ENCODE assay signal across 22 mouse cellular contexts in the genomic region with DNA sequence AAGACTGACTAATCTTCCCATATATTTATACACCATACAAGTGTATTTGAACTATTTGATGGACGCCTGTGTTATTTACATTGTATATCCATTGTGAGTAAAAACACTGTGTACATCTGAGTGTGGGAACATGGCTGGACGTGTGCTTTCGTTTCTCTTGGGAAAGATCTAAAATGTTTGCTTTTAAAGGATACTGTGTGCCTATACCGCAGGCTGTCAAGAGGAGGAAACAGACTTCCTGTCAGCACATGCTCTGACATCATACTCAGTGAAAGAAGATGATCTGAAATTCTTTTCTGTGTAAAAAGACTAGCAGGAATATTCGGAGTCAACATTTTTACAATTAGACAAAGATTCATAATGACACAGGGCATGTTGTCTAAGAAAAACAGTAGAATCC. TPM values are rescaled to one million over a fixed set of nuclear protein-coding genes. Genes with fewer than 3 reads are reported as not detected.
DNase-seq lines count a peak whose midpoint lies in the region; ATAC-seq and TF ChIP-seq lines count a peak whose summit lies in the region.
"Had no signal": no experiment of that assay in that cellular context is flagged by ENCODE, and none has a peak within 500 bp of the region (broad histone marks: within the 10 kb centered on the region; RNA-seq: fewer than 3 reads in every experiment).

No protein-coding gene starts in this region.

- no peaks in the 10 kb centered on the region for H3K36me3 ChIP-seq in embryonic facial prominence, embryonic 13.5 days
- no peaks in the 10 kb centered on the region for H3K36me3 ChIP-seq in embryonic facial prominence, embryonic 10.5 days (replicated peaks)
- H3K36me3 ChIP-seq in heart, embryonic 16.5 days (ENCODE audit: control insufficient read depth, insufficient read depth), result no peaks in the 10 kb centered on the region
- H3K36me3 ChIP-seq in heart, adult 2 months (ENCODE audit: control insufficient read depth, insufficient read depth, low read length), result no peaks in the 10 kb centered on the region
- H3K36me3 ChIP-seq: embryonic facial prominence, embryonic 15.5 days; forebrain, embryonic 10.5 days; G1E; hindbrain, embryonic 15.5 days had no signal

- no peaks in the 10 kb centered on the region for H3K79me2 ChIP-seq in heart, adult 2 months (replicated peaks; ENCODE audit: control insufficient read depth, insufficient read depth, low read length)

- H3K9ac ChIP-seq in embryonic facial prominence, embryonic 13.5 days, result no peak overlapping the region
- no peak overlapping the region for H3K9ac ChIP-seq in heart, embryonic 16.5 days (ENCODE audit: low read length)
- H3K9ac ChIP-seq in heart, adult 2 months (ENCODE audit: low read depth, low read length), result no peak overlapping the region
- H3K9ac ChIP-seq: embryonic facial prominence, embryonic 15.5 days; hindbrain, embryonic 15.5 days had no signal

- ATAC-seq in embryonic facial prominence, embryonic 13.5 days (ENCODE audit: insufficient number of reproducible peaks, insufficient read depth, low FRiP score, low TSS enrichment, low read depth), result no peak
- ATAC-seq in heart, embryonic 16.5 days (replicated peaks; ENCODE audit: extremely low read depth, insufficient read depth, low FRiP score), result no peak
- peak; percentile 68 for ATAC-seq in common myeloid progenitor, adult 5-6 weeks (replicated peaks; ENCODE audit: low read depth, poor library complexity, severe bottlenecking)
- ATAC-seq in megakaryocyte progenitor cell, adult 5-6 weeks (replicated peaks; ENCODE audit: poor library complexity), result 0 out of 2 replicates have a peak, but pooled peaks have one; percentile 34
- ATAC-seq: forebrain, embryonic 14.5 days; intestine, embryonic 16.5 days had no signal

- no peak overlapping the region for H3K4me3 ChIP-seq in embryonic facial prominence, embryonic 13.5 days
- no peak overlapping the region for H3K4me3 ChIP-seq in embryonic facial prominence, embryonic 10.5 days
- H3K4me3 ChIP-seq in heart, embryonic 16.5 days (ENCODE audit: low read length), result no peak overlapping the region
- no peak overlapping the region for H3K4me3 ChIP-seq in heart, adult 2 months
- H3K4me3 ChIP-seq: embryonic facial prominence, embryonic 15.5 days; erythroblast, embryonic 14.5 days; forebrain, embryonic 10.5 days; hindbrain, embryonic 15.5 days had no signal

- no peak for TF ChIP-seq EP300 in heart, adult 2 months (IDR thresholded peaks at IDR 0.05; ENCODE audit: insufficient read depth, low read depth, low read length)

- 0 out of 2 replicates have a peak, but pooled peaks cover 4% of the 10 kb centered on the region for H3K4me1 ChIP-seq in embryonic facial prominence, embryonic 13.5 days
- H3K4me1 ChIP-seq in embryonic facial prominence, embryonic 10.5 days, result 0 out of 2 replicates have a peak, but pooled peaks cover 3% of the 10 kb centered on the region
- H3K4me1 ChIP-seq in heart, embryonic 16.5 days (ENCODE audit: control insufficient read depth, insufficient read depth, low read length), result peaks cover 14% of the 10 kb centered on the region
- no peaks in the 10 kb centered on the region for H3K4me1 ChIP-seq in heart, adult 2 months (ENCODE audit: control insufficient read depth, insufficient read depth, low read length)
- H3K4me1 ChIP-seq: forebrain, embryonic 10.5 days; hindbrain, embryonic 15.5 days had no signal

- no peaks in the 10 kb centered on the region for H3K27me3 ChIP-seq in embryonic facial prominence, embryonic 13.5 days
- H3K27me3 ChIP-seq in embryonic facial prominence, embryonic 10.5 days (replicated peaks; ENCODE audit: low read depth, poor library complexity, severe bottlenecking), result no peaks in the 10 kb centered on the region
- H3K27me3 ChIP-seq in heart, embryonic 16.5 days (ENCODE audit: control insufficient read depth, insufficient read depth, low read length), result no peaks in the 10 kb centered on the region
- no peaks in the 10 kb centered on the region for H3K27me3 ChIP-seq in heart, adult 2 months (ENCODE audit: control insufficient read depth, insufficient read depth, low read length)
- H3K27me3 ChIP-seq: embryonic facial prominence, embryonic 15.5 days; hindbrain, embryonic 15.5 days had no signal

- no peak for DNase-seq in embryonic facial prominence, embryonic 10.5 days (ENCODE audit: low spot score)
- no peak for DNase-seq in heart, adult 2 months
- DNase-seq in right cerebral cortex, adult 18-20 months, result no peak
- no peak for DNase-seq in lung, postnatal 4 days
- DNase-seq: adrenal gland, postnatal 10 days; cerebellum, adult 11 months; cerebellum, adult 8-10 months; cerebellum, postnatal 14 days; gastrocnemius, postnatal 36 days; heart, postnatal 14 days; kidney, adult 2 months had no signal

- H3K9me3 ChIP-seq in embryonic facial prominence, embryonic 13.5 days, result no peaks in the 10 kb centered on the region
- H3K9me3 ChIP-seq in embryonic facial prominence, embryonic 10.5 days, result no peaks in the 10 kb centered on the region
- H3K9me3 ChIP-seq in heart, embryonic 16.5 days (replicated peaks; ENCODE audit: control insufficient read depth, low read length), result no peaks in the 10 kb centered on the region
- H3K9me3 ChIP-seq: embryonic facial prominence, embryonic 15.5 days; forebrain, embryonic 10.5 days; G1E; hindbrain, embryonic 15.5 days had no signal

- H3K27ac ChIP-seq in embryonic facial prominence, embryonic 13.5 days, result peak overlapping the region; percentile 56; the same call in 1 of the 2 replicates
- H3K27ac ChIP-seq in embryonic facial prominence, embryonic 10.5 days (replicated peaks), result no peak overlapping the region
- H3K27ac ChIP-seq in heart, embryonic 16.5 days (ENCODE audit: low read length), result peak overlapping the region; percentile 71
- no peak overlapping the region for H3K27ac ChIP-seq in heart, adult 2 months
- H3K27ac ChIP-seq: embryonic facial prominence, embryonic 15.5 days; forebrain, embryonic 10.5 days; hindbrain, embryonic 15.5 days had no signal

- WGBS in embryonic facial prominence, embryonic 13.5 days, result 57% methylated on average over 5 of the region's 5 CpGs
- 79% methylated on average over 5 of the region's 5 CpGs for WGBS in embryonic facial prominence, embryonic 10.5 days
- 35% methylated on average over 5 of the region's 5 CpGs for WGBS in heart, embryonic 16.5 days
- WGBS in heart, adult 2 months, result 33% methylated on average over 5 of the region's 5 CpGs

- no peak for TF ChIP-seq CTCF in heart, adult 2 months (IDR thresholded peaks at IDR 0.05)

- intact Hi-C loops in heart, adult 2 months (cut with DNase I), result no loop called here

- no peak overlapping the region for H3K4me2 ChIP-seq in embryonic facial prominence, embryonic 13.5 days
- no peak overlapping the region for H3K4me2 ChIP-seq in heart, embryonic 16.5 days (ENCODE audit: low read depth, low read length)
- H3K4me2 ChIP-seq: embryonic facial prominence, embryonic 15.5 days; hindbrain, embryonic 15.5 days had no signal

- no peak for TF ChIP-seq POLR2A in heart, adult 2 months (IDR thresholded peaks at IDR 0.05; ENCODE audit: insufficient read depth, low read depth, low read length)

RNA-seq across cellular contexts. Expression of a gene that starts 26.6 kb away (rescaled TPM):
- 7.3 and 7.8 TPM in 2 replicates for polyA plus RNA-seq in embryonic facial prominence, embryonic 13.5 days (2015; fragmentation: Nextera tagmentation; extraction: Ambion mirVana)
- polyA plus RNA-seq in embryonic facial prominence, embryonic 10.5 days (2016; fragmentation: Nextera tagmentation; extraction: Ambion mirVana), result 0.88 and 1.3 TPM in 2 replicates
- 0.63 and 0.69 TPM in 2 replicates for polyA plus RNA-seq in heart, embryonic 16.5 days (2015; fragmentation: Nextera tagmentation; extraction: Ambion mirVana)
- under 1 TPM in 1 of 2 experiments, not detected in 1; 0.09 TPM for total RNA-seq in heart, adult 2 months (2021)
- polyA plus RNA-seq in heart, adult 2 months (2012; rRNA removed), result 0.12 TPM in 1 of 2 replicates, not detected in the other
- not detected in 2 replicates for total RNA-seq in common myeloid progenitor, adult 5-6 weeks (2017)
- 0.29 TPM in 1 of 2 replicates, not detected in the other for total RNA-seq in megakaryocyte progenitor cell, adult 5-6 weeks (2015)
- not detected in 2 replicates for total RNA-seq in megakaryocyte progenitor cell, adult 5-6 weeks (2017)
- polyA plus RNA-seq: erythroblast, embryonic 14.5 days had no signal

Comparison
In these comparisons a context has a peak if more than half of its experiments do, and no peak if none do; other contexts are left out.
1. H3K27ac ChIP-seq: peak in embryonic facial prominence, embryonic 13.5 days (single experiment) and heart, embryonic 16.5 days (single experiment); none in embryonic facial prominence, embryonic 10.5 days (single experiment) and heart, adult 2 months (single experiment).
2. ATAC-seq: peak in common myeloid progenitor, adult 5-6 weeks (single experiment) and megakaryocyte progenitor cell, adult 5-6 weeks (single experiment); none in embryonic facial prominence, embryonic 13.5 days (single experiment) and heart, embryonic 16.5 days (single experiment).